Comparison of ENCODE assay signal across 8 mouse cellular contexts in genomic region chr11:109610795-109611302, GRCm38 (mm10). TPM values are rescaled to one million over a fixed set of nuclear protein-coding genes. Genes with fewer than 3 reads are reported as not detected.
DNase-seq lines count a peak whose midpoint lies in the region; ATAC-seq and TF ChIP-seq lines count a peak whose summit lies in the region.

No protein-coding gene starts in this region.

- no peak; the same call in 1 of the 2 replicates for ATAC-seq in kidney, postnatal 0 days (replicated peaks; ENCODE audit: low FRiP score, low read depth)
- ATAC-seq in hindbrain, embryonic 16.5 days = no peak
- no peak; the same call in 1 of the 2 replicates for ATAC-seq in midbrain, postnatal 0 days (ENCODE audit: low FRiP score)

- H3K9ac ChIP-seq in kidney, postnatal 0 days (ENCODE audit: low read depth, low read length) = peak overlapping the region; percentile 78
- peak overlapping the region; percentile 76 for H3K9ac ChIP-seq in hindbrain, embryonic 16.5 days (ENCODE audit: low read depth, low read length)
- peak overlapping the region; percentile 78 for H3K9ac ChIP-seq in midbrain, postnatal 0 days (replicated peaks; ENCODE audit: low read length, poor library complexity, severe bottlenecking)

- H3K4me1 ChIP-seq in kidney, postnatal 0 days (replicated peaks; ENCODE audit: insufficient read depth, low read length) = peaks cover 8% of the 10 kb centered on the region; the same call in 1 of the 2 replicates
- peaks cover 4% of the 10 kb centered on the region; the same call in 1 of the 2 replicates for H3K4me1 ChIP-seq in brown adipose tissue, adult 24 weeks (ENCODE audit: control insufficient read depth, insufficient read depth, insufficient read length, low read length)
- peaks cover 7% of the 10 kb centered on the region for H3K4me1 ChIP-seq in hindbrain, embryonic 16.5 days (ENCODE audit: control insufficient read depth, insufficient read depth, low read depth, low read length)
- H3K4me1 ChIP-seq in midbrain, postnatal 0 days (ENCODE audit: insufficient read depth, low read length) = peaks cover 6% of the 10 kb centered on the region

- H3K27me3 ChIP-seq in kidney, postnatal 0 days (ENCODE audit: insufficient read depth, low read length) = no peaks in the 10 kb centered on the region
- H3K27me3 ChIP-seq in hindbrain, embryonic 16.5 days (replicated peaks; ENCODE audit: control insufficient read depth, insufficient read depth, low read length) = no peaks in the 10 kb centered on the region
- H3K27me3 ChIP-seq in midbrain, postnatal 0 days (ENCODE audit: insufficient read depth, low read length) = no peaks in the 10 kb centered on the region

- TF ChIP-seq CTCF in kidney, postnatal 0 days (IDR thresholded peaks at IDR 0.05; ENCODE audit: low read depth) = peak; percentile 44
- TF ChIP-seq CTCF in midbrain, postnatal 0 days (IDR thresholded peaks at IDR 0.05) = peak; percentile 49

- H3K36me3 ChIP-seq in kidney, postnatal 0 days (ENCODE audit: insufficient read depth, low read length) = no peaks in the 10 kb centered on the region
- H3K36me3 ChIP-seq in hindbrain, embryonic 16.5 days (ENCODE audit: control insufficient read depth, insufficient read depth, low read length) = no peaks in the 10 kb centered on the region
- no peaks in the 10 kb centered on the region for H3K36me3 ChIP-seq in midbrain, postnatal 0 days (ENCODE audit: insufficient read depth, low read length)

- H3K4me3 ChIP-seq in kidney, postnatal 0 days (replicated peaks; ENCODE audit: low read depth, low read length) = peak overlapping the region; percentile 65
- H3K4me3 ChIP-seq in brown adipose tissue, adult 24 weeks (ENCODE audit: insufficient read depth, low read depth, low read length) = peak overlapping the region; percentile 71
- peak overlapping the region; percentile 80 for H3K4me3 ChIP-seq in hindbrain, embryonic 16.5 days (ENCODE audit: low read length)
- H3K4me3 ChIP-seq in midbrain, postnatal 0 days (ENCODE audit: low read depth, low read length) = peak overlapping the region; percentile 78

- H3K4me2 ChIP-seq in kidney, postnatal 0 days (ENCODE audit: low read length) = peak overlapping the region; percentile 68
- peak overlapping the region; percentile 85 for H3K4me2 ChIP-seq in hindbrain, embryonic 16.5 days (ENCODE audit: low read length)
- H3K4me2 ChIP-seq in midbrain, postnatal 0 days (ENCODE audit: low read depth, low read length, poor library complexity, severe bottlenecking) = peak overlapping the region; percentile 87

- H3K9me3 ChIP-seq in kidney, postnatal 0 days (replicated peaks; ENCODE audit: low read length) = no peaks in the 10 kb centered on the region
- no peaks in the 10 kb centered on the region for H3K9me3 ChIP-seq in hindbrain, embryonic 16.5 days (ENCODE audit: control insufficient read depth, low read length)
- H3K9me3 ChIP-seq in midbrain, postnatal 0 days (ENCODE audit: low read length) = no peaks in the 10 kb centered on the region

- WGBS in kidney, postnatal 0 days = under 1% methylated on average over 26 of the region's 26 CpGs
- under 1% methylated on average over 24 of the region's 26 CpGs for WGBS in hindbrain, embryonic 16.5 days
- under 1% methylated on average over 26 of the region's 26 CpGs for WGBS in midbrain, postnatal 0 days

- peak overlapping the region; percentile 89 for H3K27ac ChIP-seq in kidney, postnatal 0 days
- peak overlapping the region; percentile 9 for H3K27ac ChIP-seq in brown adipose tissue, adult 24 weeks (replicated peaks; ENCODE audit: low read depth, low read length)
- H3K27ac ChIP-seq in hindbrain, embryonic 16.5 days (ENCODE audit: low read depth, low read length) = peak overlapping the region; percentile 78
- peak overlapping the region; percentile 75 for H3K27ac ChIP-seq in midbrain, postnatal 0 days (ENCODE audit: low read depth, low read length)

- DNase-seq in kidney, postnatal 0 days (ENCODE audit: low spot score) = peak; percentile 71
- DNase-seq in kidney, postnatal 14 days = no peak
- no peak for DNase-seq in midbrain, postnatal 0 days (ENCODE audit: low spot score)
- no peak for DNase-seq in c-Kit-positive CD71-positive TER-119-positive erythroid progenitor cells, embryonic 14.5 days (ENCODE audit: low spot score)
- DNase-seq in kidney, postnatal 25 days = no peak
- DNase-seq in embryo, embryonic 9.5 days (ENCODE audit: extremely low spot score) = no peak

RNA-seq across cellular contexts. Expression of gene Wipi1, which starts 0.9 kb away (rescaled TPM):
- 42.0 and 42.6 TPM in 2 replicates for polyA plus RNA-seq in kidney, postnatal 0 days (2015; fragmentation: Nextera tagmentation; extraction: Ambion mirVana)
- polyA plus RNA-seq in brown adipose tissue, adult 24 weeks (2012; ENCODE audit: insufficient read depth, insufficient read length, missing spikeins) = 16.2 and 25.2 TPM in 2 replicates
- polyA plus RNA-seq in hindbrain, embryonic 16.5 days (2015; fragmentation: Nextera tagmentation; extraction: Ambion mirVana) = 18.9 and 21.2 TPM in 2 replicates
- 12.7 and 14.9 TPM in 2 replicates for total RNA-seq in midbrain, postnatal 0 days (2014; rRNA removed)
- polyA plus RNA-seq in midbrain, postnatal 0 days (2015; fragmentation: Nextera tagmentation; extraction: Ambion mirVana) = 17.1 and 18.3 TPM in 2 replicates

RNA-seq across cellular contexts. Expression of gene Prkar1a, which starts 38.4 kb away (rescaled TPM):
- 340 and 372 TPM in 2 replicates for polyA plus RNA-seq in kidney, postnatal 0 days (2015; fragmentation: Nextera tagmentation; extraction: Ambion mirVana)
- 98.4 and 102 TPM in 2 replicates for polyA plus RNA-seq in brown adipose tissue, adult 24 weeks (2012; ENCODE audit: insufficient read depth, insufficient read length, missing spikeins)
- 475 and 504 TPM in 2 replicates for polyA plus RNA-seq in hindbrain, embryonic 16.5 days (2015; fragmentation: Nextera tagmentation; extraction: Ambion mirVana)
- 231 and 289 TPM in 2 replicates for total RNA-seq in midbrain, postnatal 0 days (2014; rRNA removed)
- 467 and 473 TPM in 2 replicates for polyA plus RNA-seq in midbrain, postnatal 0 days (2015; fragmentation: Nextera tagmentation; extraction: Ambion mirVana)

Comparison
In these comparisons a context has a peak if more than half of its experiments do, and no peak if none do; other contexts are left out.
1. H3K27ac ChIP-seq: peak in every context shown above with its lines; median percentile 89 in kidney, postnatal 0 days; 78 in hindbrain, embryonic 16.5 days; 75 in midbrain, postnatal 0 days; 9 in brown adipose tissue, adult 24 weeks.